Mouse (Mus musculus) neural tube, embryonic 14.5 days (tissue): Measurements from ENCODE around the gene Lrrc14b. TPM values are rescaled to one million over a fixed set of nuclear protein-coding genes. Genes with fewer than 3 reads are reported as not detected.

ENCODE experiments used
- ATAC-seq: fragments of 200-750 bp; cut with Nextera tagmentation; 2 replicates; pipeline ENCODE4 v1.8.0; 2017; ENCODE audit warnings: low read depth, mild to moderate bottlenecking, moderate TSS enrichment, moderate library complexity
- H3K27ac ChIP-seq: fragments of 300-500 bp; sonication (generic); 2 replicates; pipeline ENCODE4 v1.5.1; 2014; ENCODE audit warnings: low read depth, mild to moderate bottlenecking, control low read depth, low read length, moderate library complexity, mixed read lengths
- H3K27me3 ChIP-seq: fragments of 300-500 bp; sonication (generic); 2 replicates; pipeline ENCODE4 v1.6.1; 2014; ENCODE audit warnings: low read length; ENCODE audit not compliant: control insufficient read depth, insufficient read depth
- H3K36me3 ChIP-seq: fragments of 300-500 bp; sonication (generic); 2 replicates; pipeline ENCODE4 v1.6.1; 2014; ENCODE audit warnings: low read length, mixed read lengths; ENCODE audit not compliant: control insufficient read depth, insufficient read depth
- H3K4me1 ChIP-seq: fragments of 300-500 bp; sonication (generic); 2 replicates; pipeline ENCODE4 v1.6.1; 2014; ENCODE audit warnings: low read length; ENCODE audit not compliant: control insufficient read depth, insufficient read depth
- H3K4me2 ChIP-seq: fragments of 300-500 bp; sonication (generic); 2 replicates; pipeline ENCODE4 v1.6.1; 2014; ENCODE audit warnings: mild to moderate bottlenecking, low read depth, low read length, control low read depth
- H3K4me3 ChIP-seq: fragments of 300-500 bp; sonication (generic); 2 replicates; pipeline ENCODE4 v1.5.1; 2014; ENCODE audit warnings: low read depth, low read length, control low read depth, mixed read lengths
- H3K9ac ChIP-seq: fragments of 300-500 bp; sonication (generic); replicated peaks from 2 replicates; pipeline ENCODE4 v1.6.1; 2014; ENCODE audit warnings: low read depth, mild to moderate bottlenecking, control low read depth, low read length, mixed read lengths
- H3K9me3 ChIP-seq: fragments of 300-500 bp; sonication (generic); 2 replicates; pipeline ENCODE4 v1.6.1; 2016; ENCODE audit warnings: low read length; ENCODE audit not compliant: control insufficient read depth
- WGBS: fragments of 180-500 bp; shearing (Covaris S2); extraction: QIAGEN DNeasy Blood & Tissue Kit; methylation state at CpG from one replicate; pipeline ENCODE4 v1.1.7; 2014; 5-methylcytosine and 5-hydroxymethylcytosine counted together
- polyA plus RNA-seq: library from polyadenylated mRNA; unstranded; fragments of >200 nt; fragmentation: Nextera tagmentation; extraction: Ambion mirVana; gene quantifications from 2 replicates; pipeline ENCODE4 v1.2.1, GENCODE M21; 2014

Gene Lrrc14b
- polyA plus RNA-seq, 1 experiment from 2014 or later = not detected

DNA sequence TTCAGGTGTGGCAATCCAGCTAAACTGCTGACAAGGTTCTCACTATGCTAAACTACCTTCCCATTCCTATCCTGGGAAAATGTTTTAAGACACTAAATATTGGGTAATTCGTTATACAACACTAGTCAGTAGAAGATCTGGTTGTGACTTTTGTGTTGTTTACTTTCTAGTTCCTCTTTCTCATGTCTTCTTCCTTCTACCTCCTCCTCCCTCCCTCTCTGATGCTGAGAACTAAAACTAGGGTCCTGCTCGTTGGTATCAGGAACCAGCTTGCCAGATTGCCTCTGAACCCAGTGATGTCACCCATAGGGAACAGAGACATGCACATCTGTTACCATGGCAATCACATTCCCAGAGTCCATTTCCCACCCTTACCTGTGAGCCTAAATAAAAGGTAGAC lies 1.6 kb downstream of the Lrrc14b start:
- no peak overlapping the region for H3K9ac ChIP-seq
- no peak for ATAC-seq
- H3K27me3 ChIP-seq = no peaks in the 10 kb centered on the region
- H3K4me2 ChIP-seq = no peak overlapping the region
- no peak overlapping the region for H3K4me3 ChIP-seq
- H3K27ac ChIP-seq = no peak overlapping the region
- WGBS = 77% methylated on average over 2 of the region's 2 CpGs
- no peaks in the 10 kb centered on the region for H3K4me1 ChIP-seq
- H3K9me3 ChIP-seq = no peaks in the 10 kb centered on the region
- peaks cover 16% of the 10 kb centered on the region for H3K36me3 ChIP-seq

DNA sequence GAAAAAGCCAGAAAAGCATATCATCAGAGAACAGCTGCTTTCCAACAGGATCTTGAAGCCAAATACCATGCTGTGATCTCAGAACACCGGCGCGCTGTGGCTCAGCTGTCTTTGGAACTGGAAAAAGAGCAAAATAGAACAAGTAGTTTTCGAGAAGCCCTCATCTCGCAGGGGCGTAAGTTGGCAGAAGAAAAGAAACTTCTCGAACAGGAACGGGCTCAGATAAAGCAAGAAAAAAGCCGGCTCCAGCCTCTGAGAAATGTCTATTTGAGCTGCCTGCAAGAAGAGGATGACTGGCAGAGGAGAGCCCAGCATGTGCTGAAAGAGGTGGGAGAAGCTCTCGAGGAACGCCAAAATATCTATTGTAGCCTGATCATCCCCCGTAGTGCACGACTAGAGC lies 7.3 kb downstream of the Lrrc14b start:
- WGBS = 96% methylated on average over 13 of the region's 13 CpGs
- no peak overlapping the region for H3K4me2 ChIP-seq
- H3K36me3 ChIP-seq = peaks cover 20% of the 10 kb centered on the region
- no peaks in the 10 kb centered on the region for H3K9me3 ChIP-seq
- no peak overlapping the region for H3K4me3 ChIP-seq
- no peaks in the 10 kb centered on the region for H3K4me1 ChIP-seq
- no peak overlapping the region for H3K27ac ChIP-seq
- H3K9ac ChIP-seq = no peak overlapping the region
- H3K27me3 ChIP-seq = no peaks in the 10 kb centered on the region
- no peak for ATAC-seq

GRCm38 (mm10) chr13:74350435-74350906 lies 13.3 kb downstream of the Lrrc14b start:
- 2% methylated on average over 15 of the region's 15 CpGs for whole genome bisulfite sequencing
- Histone ChIP-seq H3K36me3 (no peaks in the 10 kb centered on the region), H3K4me2 (peak overlapping the region; percentile 55), H3K4me3 (peak overlapping the region; percentile 63), H3K27me3 (no peaks in the 10 kb centered on the region), H3K9ac (peak overlapping the region; percentile 72), H3K9me3 (no peaks in the 10 kb centered on the region), H3K27ac (peak overlapping the region; percentile 48), H3K4me1 (peaks cover 17% of the 10 kb centered on the region)
- peak; percentile 47; the same call in 1 of the 2 replicates for ATAC-seq

- peak; percentile 98 for ATAC-seq
- H3K4me2 ChIP-seq = peak within 1 kb of the TSS; percentile 55
- no peaks in the 10 kb centered on the region for H3K9me3 ChIP-seq
- H3K36me3 ChIP-seq = no peaks in the 10 kb centered on the region
- H3K4me3 ChIP-seq = peak within 1 kb of the TSS; percentile 63
- whole genome bisulfite sequencing = 2% methylated on average over 57 of the region's 57 CpGs
- peak within 1 kb of the TSS; percentile 72 for H3K9ac ChIP-seq
- no peaks in the 10 kb centered on the region for H3K27me3 ChIP-seq
- H3K27ac ChIP-seq = peak within 1 kb of the TSS; percentile 48
- peaks cover 17% of the 10 kb centered on the region for H3K4me1 ChIP-seq
Observed at GRCm38 (mm10) chr13:74349566-74350434, 14.0 kb downstream of the Lrrc14b start, which contains the start of the genes Sdha and Ccdc127. TSS of gene Sdha (minus strand) at chr13:74350280. TSS of gene Ccdc127 (plus strand) at chr13:74350309.

DNA sequence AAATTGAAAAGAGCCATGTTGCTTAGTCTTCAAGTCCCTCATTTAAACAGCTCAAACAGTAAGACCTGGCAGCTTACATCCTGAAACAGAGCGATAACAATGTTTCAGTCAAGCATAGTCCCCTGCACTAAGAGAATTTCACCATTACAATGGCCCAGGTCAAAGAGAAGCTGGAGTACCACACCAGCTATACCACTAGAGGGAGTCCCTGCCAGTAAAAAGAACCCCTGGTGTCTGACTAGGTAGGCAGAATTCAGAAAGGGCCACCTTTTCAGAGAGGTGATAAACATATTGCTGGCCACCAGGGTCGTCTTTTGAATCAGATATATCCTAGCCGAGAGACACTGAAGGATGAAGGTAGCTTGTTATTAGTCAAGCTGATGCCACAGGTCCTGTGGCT lies 22.8 kb downstream of the Lrrc14b start:
- H3K36me3 ChIP-seq = peaks cover 35% of the 10 kb centered on the region
- peak; percentile 70 for ATAC-seq
- H3K4me1 ChIP-seq = no peaks in the 10 kb centered on the region
- H3K9me3 ChIP-seq = no peaks in the 10 kb centered on the region
- no peak overlapping the region for H3K9ac ChIP-seq
- no peak overlapping the region for H3K27ac ChIP-seq
- H3K4me3 ChIP-seq = no peak overlapping the region
- 63% methylated on average over 3 of the region's 3 CpGs for whole genome bisulfite sequencing
- no peaks in the 10 kb centered on the region for H3K27me3 ChIP-seq
- H3K4me2 ChIP-seq = no peak overlapping the region

DNA sequence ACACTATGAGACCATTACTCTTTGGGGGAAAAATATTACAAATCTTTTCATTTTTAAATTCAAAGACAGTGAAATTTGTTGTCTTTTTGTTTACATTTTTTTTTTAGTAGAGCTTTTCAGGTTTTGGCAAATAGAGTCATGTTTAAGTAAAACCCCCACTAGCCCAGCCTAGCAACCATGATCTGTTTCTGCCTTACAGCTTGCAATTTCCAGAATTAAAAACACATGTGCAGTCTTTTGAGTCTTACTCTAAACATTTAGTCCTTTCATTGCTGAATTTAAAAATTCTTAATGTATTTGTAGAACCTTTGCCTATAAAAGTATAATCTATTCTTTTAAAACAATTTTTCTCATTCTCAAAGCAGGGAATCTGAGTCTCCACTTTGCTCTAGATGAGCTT lies 34.5 kb downstream of the Lrrc14b start:
- no peak for ATAC-seq
- Histone ChIP-seq H3K27me3 (no peaks in the 10 kb centered on the region), H3K4me1 (no peaks in the 10 kb centered on the region), H3K4me3 (no peak overlapping the region), H3K27ac (no peak overlapping the region), H3K9ac (no peak overlapping the region), H3K4me2 (no peak overlapping the region), H3K9me3 (no peaks in the 10 kb centered on the region), H3K36me3 (peaks cover 56% of the 10 kb centered on the region)

GRCm38 (mm10) chr13:74317170-74317849 lies 46.5 kb downstream of the Lrrc14b start, which contains the start of gene Pdcd6:
TSS of gene Pdcd6 (minus strand) at chr13:74317580.
- Histone ChIP-seq H3K9ac (peak within 1 kb of the TSS; percentile 83), H3K36me3 (peaks cover 15% of the 10 kb centered on the region), H3K27me3 (no peaks in the 10 kb centered on the region), H3K4me3 (peak within 1 kb of the TSS; percentile 83), H3K4me1 (peaks cover 11% of the 10 kb centered on the region), H3K27ac (peak within 1 kb of the TSS; percentile 52), H3K9me3 (no peaks in the 10 kb centered on the region), H3K4me2 (peak within 1 kb of the TSS; percentile 94)
- WGBS = under 1% methylated on average over 36 of the region's 36 CpGs
- peak; percentile 99 for ATAC-seq

- ATAC-seq = no peak; the same call in 1 of the 2 replicates
- H3K4me3 ChIP-seq = peak overlapping the region; percentile 83
- H3K27ac ChIP-seq = peak overlapping the region; percentile 52
- H3K4me1 ChIP-seq = peaks cover 11% of the 10 kb centered on the region
- 3% methylated on average over 15 of the region's 15 CpGs for WGBS
- peak overlapping the region; percentile 94 for H3K4me2 ChIP-seq
- H3K36me3 ChIP-seq = peaks cover 10% of the 10 kb centered on the region
- peak overlapping the region; percentile 83 for H3K9ac ChIP-seq
- H3K9me3 ChIP-seq = no peaks in the 10 kb centered on the region
- H3K27me3 ChIP-seq = no peaks in the 10 kb centered on the region
Observed at GRCm38 (mm10) chr13:74316789-74317169, 47.0 kb downstream of the Lrrc14b start.

DNA sequence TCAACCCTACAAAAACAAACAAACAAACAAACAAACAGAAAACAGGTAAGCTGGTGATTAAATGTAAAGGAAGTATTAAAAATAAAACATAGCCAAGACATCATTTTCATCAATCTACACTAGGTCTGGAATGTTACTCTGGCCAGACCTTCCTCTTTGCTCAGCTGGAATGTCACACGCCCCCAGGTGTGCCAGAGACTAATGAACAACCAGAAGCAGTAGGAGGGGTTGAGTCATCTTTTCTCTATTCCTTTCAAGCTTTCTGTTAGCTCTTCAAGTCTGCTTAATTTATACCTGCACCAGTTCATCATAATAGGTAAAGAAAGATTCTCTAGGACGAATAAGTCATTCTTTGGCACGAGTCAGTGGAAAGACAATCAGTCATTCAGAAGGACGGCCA lies 47.4 kb downstream of the Lrrc14b start:
- Histone ChIP-seq H3K4me3 (peak overlapping the region; percentile 83), H3K27ac (peak overlapping the region; percentile 52), H3K4me2 (peak overlapping the region; percentile 94), H3K9ac (peak overlapping the region; percentile 83), H3K9me3 (no peaks in the 10 kb centered on the region), H3K4me1 (peaks cover 11% of the 10 kb centered on the region), H3K27me3 (no peaks in the 10 kb centered on the region), H3K36me3 (0 out of 2 replicates have a peak, but pooled peaks cover 11% of the 10 kb centered on the region)
- 35% methylated on average over 4 of the region's 4 CpGs for WGBS
- no peak for ATAC-seq
